Comparison of ENCODE assay signal across 9 mouse cellular contexts in genomic region chr16:23403008-23403755, GRCm38 (mm10). TPM values are rescaled to one million over a fixed set of nuclear protein-coding genes. Genes with fewer than 3 reads are reported as not detected.
DNase-seq lines count a peak whose midpoint lies in the region; ATAC-seq and TF ChIP-seq lines count a peak whose summit lies in the region.
"Had no signal": no experiment of that assay in that cellular context is flagged by ENCODE, and none has a peak within 500 bp of the region (broad histone marks: within the 10 kb centered on the region; RNA-seq: fewer than 3 reads in every experiment).

No protein-coding gene starts in this region.

- ATAC-seq in heart, postnatal 0 days (ENCODE audit: insufficient read depth, low read depth) = no peak; the same call in 1 of the 2 replicates
- peak; percentile 62 for ATAC-seq in lung, embryonic 16.5 days (ENCODE audit: low read depth)

- TF ChIP-seq CTCF in heart, postnatal 0 days (IDR thresholded peaks at IDR 0.05; ENCODE audit: low read depth) = peak; percentile 85

- H3K9ac ChIP-seq in heart, postnatal 0 days (replicated peaks; ENCODE audit: low read depth, low read length) = no peak overlapping the region
- H3K9ac ChIP-seq in lung, embryonic 16.5 days (ENCODE audit: low read length) = no peak overlapping the region

- peak; percentile 74 to 80 for DNase-seq in CD8-positive naive resting alpha-beta T cell, adult 2 months (ENCODE audit: low read depth in 2 of 2, low spot score in 2 of 2)
- DNase-seq in adrenal gland, postnatal 4 days (ENCODE audit: low spot score in 2 of 2) = peak; percentile 39 to 66
- peak; percentile 58 for DNase-seq in fibroblast of lung, adult 2 months (ENCODE audit: low read depth)
- peak; percentile 56 for DNase-seq in heart, postnatal 0 days (ENCODE audit: low spot score)
- peak; percentile 48 to 85 for DNase-seq in layer of hippocampus, adult 18-20 months (ENCODE audit: low spot score in 2 of 2)
- peak; percentile 83 for DNase-seq in retina, postnatal 1 day
- DNase-seq in urinary bladder, adult 2 months (ENCODE audit: low spot score) = peak; percentile 58

- WGBS in heart, postnatal 0 days = 28% methylated on average over 8 of the region's 8 CpGs
- 40% methylated on average over 8 of the region's 8 CpGs for WGBS in lung, embryonic 16.5 days

- H3K4me1 ChIP-seq in heart, postnatal 0 days (ENCODE audit: control insufficient read depth, insufficient read depth) = no peaks in the 10 kb centered on the region
- H3K4me1 ChIP-seq in lung, embryonic 16.5 days (replicated peaks; ENCODE audit: control insufficient read depth, insufficient read depth, low read length) = peaks cover 15% of the 10 kb centered on the region; the same call in 1 of the 2 replicates

- H3K27ac ChIP-seq in heart, postnatal 0 days (ENCODE audit: low read depth) = no peak overlapping the region
- H3K27ac ChIP-seq in lung, embryonic 16.5 days (ENCODE audit: low read length) = no peak overlapping the region

- H3K27me3 ChIP-seq in heart, postnatal 0 days (ENCODE audit: control insufficient read depth, insufficient read depth, low read length) = no peaks in the 10 kb centered on the region
- H3K27me3 ChIP-seq in lung, embryonic 16.5 days (ENCODE audit: control insufficient read depth, insufficient read depth, low read depth, low read length) = no peaks in the 10 kb centered on the region

- H3K4me3 ChIP-seq in heart, postnatal 0 days (ENCODE audit: low read depth, low read length) = no peak overlapping the region
- H3K4me3 ChIP-seq in lung, embryonic 16.5 days (ENCODE audit: low read length) = no peak overlapping the region

- H3K9me3 ChIP-seq in heart, postnatal 0 days (replicated peaks; ENCODE audit: control insufficient read depth, low read length) = no peaks in the 10 kb centered on the region
- no peaks in the 10 kb centered on the region for H3K9me3 ChIP-seq in lung, embryonic 16.5 days (ENCODE audit: control insufficient read depth, low read length)

- H3K36me3 ChIP-seq in heart, postnatal 0 days (replicated peaks; ENCODE audit: control insufficient read depth, insufficient read depth, low read length) = no peaks in the 10 kb centered on the region
- H3K36me3 ChIP-seq in lung, embryonic 16.5 days (ENCODE audit: control insufficient read depth, insufficient read depth, low read length) = no peaks in the 10 kb centered on the region

- TF ChIP-seq EP300 in heart, postnatal 0 days (IDR thresholded peaks at IDR 0.05; ENCODE audit: low read depth) = no peak

- no peak overlapping the region for H3K4me2 ChIP-seq in heart, postnatal 0 days (ENCODE audit: low read depth, low read length)
- no peak overlapping the region for H3K4me2 ChIP-seq in lung, embryonic 16.5 days (ENCODE audit: low read depth, low read length)

RNA-seq across cellular contexts. Expression of gene Rtp1, which starts 25.8 kb away (rescaled TPM):
- total RNA-seq in adrenal gland, postnatal 4 days (2021) = not detected
- total RNA-seq in heart, postnatal 0 days (2014; rRNA removed; ENCODE audit: low replicate concordance) = not detected in 2 replicates
- not detected in 2 replicates for polyA plus RNA-seq in heart, postnatal 0 days (2015; fragmentation: Nextera tagmentation; extraction: Ambion mirVana)
- total RNA-seq in layer of hippocampus, adult 18-20 months (2021) = under 1 TPM; 0.38 to 0.57 TPM
- polyA plus RNA-seq in lung, embryonic 16.5 days (2015; fragmentation: Nextera tagmentation; extraction: Ambion mirVana) = not detected in 2 replicates
- polyA plus RNA-seq in urinary bladder, adult 2 months (2012; rRNA removed) = 0.01 TPM in 2 replicates
- total RNA-seq: hematopoietic stem cell, adult 5-6 weeks had no signal
